Mouse (Mus musculus): ENCODE measurements around the gene Dab2ip.

The Dab2ip gene

DNA sequence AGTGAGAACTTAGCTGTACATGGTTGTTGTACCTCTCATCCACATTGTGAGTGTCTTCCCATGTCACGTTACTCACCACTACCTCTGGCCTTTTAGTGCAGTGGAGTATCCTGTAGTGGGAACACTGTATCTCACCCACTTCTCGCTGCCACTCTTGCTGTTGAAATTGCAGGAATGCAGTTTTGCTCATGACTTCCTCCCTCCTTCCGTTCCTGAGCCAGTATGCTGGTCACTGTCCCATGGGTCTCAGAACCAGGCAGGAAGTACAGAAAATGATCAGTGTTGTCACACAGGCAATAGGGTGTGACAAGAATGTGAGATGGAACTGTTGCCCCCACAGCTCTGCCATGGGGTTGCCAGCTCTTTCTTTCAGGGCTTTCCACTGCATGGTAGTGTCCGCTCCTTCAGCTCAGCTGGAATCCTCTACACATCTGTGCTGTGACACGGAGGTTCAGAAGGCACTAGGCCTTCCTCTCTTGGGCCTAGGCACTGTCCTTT lies 160.0 kb downstream of the Dab2ip start:
- DNase-seq (ENCODE audit: low spot score): no peak

DNA sequence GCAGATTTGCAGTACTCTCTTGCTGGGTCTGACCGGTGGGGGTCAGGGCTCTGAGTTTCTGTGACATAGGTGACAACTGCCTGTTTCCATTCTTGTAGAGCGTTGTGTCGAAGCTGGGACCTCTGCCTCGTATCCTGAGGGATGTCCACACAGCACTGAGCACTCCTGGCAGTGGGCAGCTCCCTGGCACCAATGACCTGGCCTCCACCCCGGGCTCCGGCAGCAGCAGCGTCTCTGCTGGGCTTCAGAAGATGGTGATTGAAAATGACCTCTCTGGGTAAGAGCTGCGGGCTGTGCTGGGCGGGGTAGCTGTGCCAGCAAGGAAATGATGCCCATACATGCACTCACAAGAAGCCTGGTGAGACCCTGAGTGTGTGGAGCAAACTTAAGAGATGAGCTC lies 160.6 kb downstream of the Dab2ip start:
- no peak for DNase-seq (ENCODE audit: low spot score)

DNA sequence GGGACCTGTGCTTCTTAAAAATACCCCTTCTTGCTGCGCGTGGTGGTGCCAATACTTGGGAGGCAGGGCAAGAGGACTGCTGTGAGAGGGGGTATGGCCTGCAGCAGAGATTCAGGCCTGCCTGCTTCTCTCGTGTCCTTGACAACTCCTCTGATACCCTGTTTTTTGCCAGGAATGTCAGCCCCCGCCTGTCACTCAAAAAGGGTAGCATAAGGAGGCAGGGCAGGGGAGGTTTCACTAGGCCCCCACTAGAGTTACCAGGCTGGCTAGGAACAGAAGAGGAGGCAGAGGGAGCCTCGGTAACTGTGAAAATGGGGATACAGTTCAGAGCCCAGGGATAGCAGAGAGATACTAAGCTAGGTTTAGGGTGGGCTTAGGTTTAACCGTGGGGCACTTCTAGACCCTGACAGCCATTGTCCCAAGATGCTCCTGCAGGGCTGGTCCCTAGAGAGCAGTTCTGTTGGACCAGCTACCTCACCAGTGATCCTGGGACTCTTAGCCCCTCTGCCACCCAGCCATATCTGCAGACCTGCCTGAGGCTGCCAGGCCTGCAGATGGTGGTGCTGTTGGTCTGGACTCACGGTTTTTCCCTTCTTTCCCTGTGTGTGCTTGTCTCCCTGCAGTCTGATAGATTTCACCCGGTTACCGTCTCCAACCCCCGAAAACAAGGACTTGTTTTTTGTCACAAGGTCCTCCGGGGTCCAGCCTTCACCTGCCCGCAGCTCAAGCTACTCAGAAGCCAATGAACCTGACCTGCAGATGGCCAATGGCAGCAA lies 161.4 kb downstream of the Dab2ip start:
- no peak for DNase-seq (ENCODE audit: low spot score)

DNA sequence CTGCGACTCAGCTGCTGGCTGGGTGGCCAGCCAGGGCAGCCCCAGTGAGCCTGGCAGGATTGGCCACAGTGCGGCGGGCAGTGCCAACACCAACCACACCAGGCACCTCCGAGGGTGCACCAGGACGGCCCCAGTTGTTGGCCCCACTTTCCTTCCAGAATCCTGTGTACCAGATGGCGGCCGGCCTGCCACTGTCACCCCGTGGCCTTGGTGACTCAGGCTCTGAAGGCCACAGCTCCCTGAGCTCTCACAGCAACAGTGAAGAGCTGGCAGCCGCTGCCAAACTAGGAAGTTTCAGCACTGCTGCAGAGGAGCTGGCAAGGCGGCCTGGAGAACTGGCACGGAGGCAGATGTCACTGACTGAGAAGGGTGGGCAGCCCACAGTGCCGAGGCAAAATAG lies 162.0 kb downstream of the Dab2ip start:
- peak; percentile 70 for DNase-seq (ENCODE audit: low spot score)

DNA sequence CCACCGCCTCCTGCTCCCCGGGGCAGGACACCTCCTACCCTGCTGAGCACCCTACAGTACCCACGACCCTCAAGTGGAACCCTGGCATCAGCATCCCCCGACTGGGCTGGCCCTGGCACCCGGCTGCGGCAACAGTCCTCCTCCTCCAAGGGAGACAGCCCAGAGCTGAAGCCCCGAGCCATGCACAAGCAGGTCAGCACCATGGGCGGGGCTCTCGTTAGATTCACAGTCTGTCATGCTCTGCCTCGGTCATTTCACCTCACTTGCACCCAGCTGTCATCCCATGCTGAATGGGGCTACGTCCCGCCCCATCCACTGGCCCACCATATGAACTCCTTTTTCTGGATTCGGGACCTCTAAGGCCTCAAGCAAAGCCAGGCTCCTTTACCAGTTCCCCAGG lies 162.5 kb downstream of the Dab2ip start:
- no peak for DNase-seq (ENCODE audit: low spot score)

DNA sequence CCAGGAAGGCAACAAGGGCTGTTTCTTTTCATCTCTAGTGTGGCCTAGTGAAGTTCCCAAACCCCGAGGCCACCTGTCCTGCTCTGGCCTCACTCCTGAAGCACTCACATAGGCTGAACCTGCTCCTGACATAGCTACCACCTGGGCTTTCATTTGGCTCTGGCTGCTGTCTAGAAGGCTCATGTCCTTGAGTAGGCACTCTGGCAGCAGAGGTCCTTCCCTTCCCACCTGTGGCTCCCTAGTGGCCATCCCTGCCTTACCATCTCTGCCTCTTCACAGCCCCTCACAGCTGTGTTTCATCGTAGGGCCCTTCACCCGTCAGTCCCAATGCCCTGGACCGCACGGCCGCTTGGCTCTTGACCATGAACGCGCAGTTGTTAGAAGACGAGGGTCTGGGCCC lies 162.9 kb downstream of the Dab2ip start:
- no peak for DNase-seq (ENCODE audit: low spot score)

DNA sequence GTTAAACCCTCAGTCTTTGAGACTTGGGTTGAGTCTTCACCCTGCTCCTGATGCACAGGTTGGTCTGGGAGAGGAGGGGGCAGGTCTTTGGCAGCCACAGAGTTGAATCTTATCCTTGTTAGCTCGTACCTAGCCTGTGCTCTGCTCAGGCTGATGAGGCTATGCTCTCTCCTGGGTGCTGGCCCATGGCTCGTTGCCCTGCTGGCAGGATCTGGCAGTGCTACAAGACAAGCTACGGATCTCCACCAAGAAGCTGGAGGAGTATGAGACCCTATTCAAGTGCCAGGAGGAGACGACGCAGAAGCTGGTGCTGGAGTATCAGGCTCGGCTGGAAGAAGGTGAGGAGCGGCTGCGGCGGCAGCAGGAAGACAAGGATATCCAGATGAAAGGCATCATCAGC lies 164.8 kb downstream of the Dab2ip start:
- DNase-seq (ENCODE audit: low spot score): no peak

DNA sequence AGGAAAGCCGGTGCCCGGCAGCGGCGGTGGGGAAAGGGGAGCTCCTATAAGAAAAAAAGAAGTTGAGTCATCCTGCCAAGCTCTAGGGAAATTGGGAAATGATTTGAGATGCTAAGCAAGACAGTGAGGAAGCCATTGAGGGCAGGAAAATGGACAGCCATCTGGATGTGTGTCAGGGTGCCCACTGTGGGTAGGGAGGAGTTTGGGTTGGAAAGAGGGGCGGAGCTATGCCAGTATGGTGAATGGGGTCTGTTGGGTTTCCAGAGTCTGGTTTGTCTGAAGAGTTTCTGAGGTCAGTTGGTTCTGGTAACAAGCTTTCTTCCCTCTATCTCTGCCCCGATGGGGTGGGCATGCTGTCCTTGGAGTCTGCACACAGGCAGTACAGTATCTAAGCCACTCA lies 165.2 kb downstream of the Dab2ip start:
- no peak for DNase-seq (ENCODE audit: low spot score)

DNA sequence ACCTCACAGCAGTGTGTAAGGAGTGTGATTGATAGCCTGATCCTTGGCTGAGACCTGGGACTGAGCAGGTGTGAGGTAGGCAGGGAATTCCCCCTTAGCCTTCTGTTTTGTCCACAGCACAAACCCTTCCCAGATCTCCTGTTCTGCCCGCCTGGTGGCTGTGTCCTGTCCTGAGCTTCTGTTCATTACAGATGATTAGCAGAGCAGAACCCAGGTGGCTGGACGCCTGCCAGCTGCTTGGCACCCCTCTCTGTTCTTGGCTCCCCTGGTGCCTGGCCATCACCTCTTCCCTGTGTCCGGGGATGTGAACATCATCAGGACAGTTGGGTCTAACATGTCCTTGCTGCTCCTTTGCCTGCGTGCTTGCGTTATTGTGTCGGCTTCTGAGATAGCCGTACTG lies 165.6 kb downstream of the Dab2ip start:
- peak; percentile 62 for DNase-seq (ENCODE audit: low spot score)

DNA sequence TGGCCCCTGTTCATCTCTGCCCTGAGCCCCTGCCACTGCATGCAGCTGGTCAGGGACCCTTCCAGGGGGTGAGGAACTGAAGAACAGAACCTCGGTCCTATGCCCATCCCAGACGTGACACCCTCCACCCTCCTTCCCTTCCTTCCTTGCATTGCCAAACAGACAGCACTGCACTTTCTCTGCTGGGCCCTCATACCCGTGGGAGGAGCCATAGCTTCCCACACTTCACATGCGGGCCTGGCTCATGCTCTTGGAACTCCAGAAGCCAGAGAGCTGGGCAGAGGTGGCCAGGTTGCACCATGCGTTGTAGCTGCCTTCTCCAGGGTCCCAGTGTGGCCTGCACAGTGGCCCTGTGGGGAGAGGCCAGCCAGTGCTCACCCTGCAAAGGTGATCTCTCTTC lies 170.6 kb downstream of the Dab2ip start:
- no peak for DNase-seq (ENCODE audit: low spot score)

DNA sequence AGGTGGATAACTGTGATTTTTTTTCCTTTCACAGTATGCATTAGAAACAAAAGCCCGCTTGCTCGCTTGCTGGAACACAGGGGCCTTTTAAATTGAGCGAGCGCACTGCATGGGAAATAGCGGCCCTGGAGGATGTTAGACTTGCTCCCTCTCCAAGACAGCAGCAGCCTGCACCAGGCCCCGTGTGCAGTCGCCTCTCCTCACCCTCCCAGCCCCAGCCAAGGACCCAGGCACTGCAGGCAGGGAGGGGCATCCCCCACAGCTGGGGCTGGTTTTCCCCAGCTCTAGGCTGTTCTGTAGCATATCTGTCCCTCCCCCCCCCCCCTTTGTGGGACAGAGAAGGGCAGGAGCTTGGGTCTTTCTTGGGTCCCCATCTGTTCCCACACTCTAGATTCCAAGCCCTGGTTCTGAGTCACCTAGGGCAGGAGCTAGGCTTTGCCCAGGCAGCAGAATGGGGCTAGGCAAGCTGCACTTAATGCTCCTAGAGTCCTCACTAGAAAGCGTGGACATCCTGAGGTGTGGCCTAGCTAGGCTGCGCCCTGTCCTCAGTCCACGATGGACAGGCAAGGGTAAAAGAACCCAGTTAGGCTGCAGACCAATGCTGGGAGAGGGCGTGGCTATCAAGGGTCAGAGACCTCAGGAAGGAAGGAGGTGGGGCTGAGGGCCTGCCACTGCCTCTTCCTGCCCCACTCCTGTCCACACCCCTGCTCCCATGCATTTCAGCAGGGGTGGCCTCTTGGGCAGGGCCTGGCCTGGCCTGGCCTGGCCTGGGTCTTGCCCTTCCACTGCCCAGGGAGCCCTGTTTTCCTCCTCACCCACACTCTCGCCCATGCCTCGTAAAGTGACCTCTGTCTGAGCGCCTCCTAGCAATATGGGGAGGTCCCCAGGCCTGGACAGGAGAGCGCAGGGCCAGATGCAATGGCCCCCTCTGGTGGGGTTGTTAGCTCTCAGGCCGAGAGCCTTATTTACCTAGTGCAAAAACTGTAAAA lies 171.3 kb downstream of the Dab2ip start:
- DNase-seq (ENCODE audit: low spot score): peak; percentile 64

DNA sequence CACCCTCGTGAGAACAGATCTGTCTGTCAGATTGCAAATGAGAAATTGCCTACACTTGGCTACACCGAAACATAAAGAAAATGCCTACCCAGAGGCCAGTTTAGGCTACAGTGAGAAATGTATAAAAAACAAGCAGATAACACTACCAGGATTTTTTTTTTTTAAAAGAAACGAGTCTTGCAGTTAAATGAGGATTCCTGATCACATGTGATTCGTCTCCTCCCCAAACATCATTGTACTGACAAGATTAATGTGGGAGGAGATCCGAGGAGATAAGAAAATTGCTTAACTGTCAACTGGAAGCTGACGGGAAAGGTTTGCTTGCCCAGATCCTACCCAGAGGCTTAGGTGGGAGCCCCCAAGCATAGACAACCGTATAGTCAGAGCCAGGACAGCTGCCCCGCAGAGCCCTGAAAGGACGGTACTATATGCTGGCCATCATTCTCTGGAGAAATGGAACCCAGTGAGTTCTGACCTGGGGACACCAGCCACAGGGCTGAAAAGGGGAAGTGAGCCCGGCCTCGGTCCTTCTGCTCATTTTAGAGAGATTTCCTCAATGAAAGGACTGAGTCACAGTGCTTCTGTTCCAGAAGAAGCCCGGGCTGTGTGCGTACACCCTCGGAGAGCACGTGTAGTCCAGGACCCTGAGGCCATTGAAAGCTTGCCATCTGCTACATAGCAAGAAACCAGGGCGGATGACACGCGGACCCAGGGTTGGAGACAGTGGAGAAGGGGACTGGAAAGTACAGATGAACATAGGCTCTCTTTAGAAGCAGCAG lies 173.8 kb downstream of the Dab2ip start:
- DNase-seq (ENCODE audit: low spot score): no peak

DNA sequence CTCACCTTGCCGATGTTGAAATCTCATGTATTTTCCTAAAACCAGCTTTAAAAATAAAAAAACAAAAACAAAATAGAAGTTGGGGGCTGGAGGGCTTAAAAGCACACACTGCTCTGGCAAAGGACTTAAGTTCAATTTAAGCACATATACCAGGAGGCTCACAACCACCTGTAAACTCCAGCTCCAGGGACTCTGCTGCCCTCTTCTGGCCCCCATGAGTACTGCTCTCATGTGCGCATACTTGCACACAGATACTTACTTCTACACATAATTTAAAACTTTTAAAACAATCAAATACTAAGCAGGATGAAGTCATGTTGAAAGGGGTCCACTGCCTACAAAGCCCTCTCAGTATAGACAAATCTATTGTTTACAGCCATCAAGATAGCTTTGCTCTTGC lies 176.9 kb downstream of the Dab2ip start:
- peak; percentile 61 for DNase-seq (ENCODE audit: low spot score)

DNA sequence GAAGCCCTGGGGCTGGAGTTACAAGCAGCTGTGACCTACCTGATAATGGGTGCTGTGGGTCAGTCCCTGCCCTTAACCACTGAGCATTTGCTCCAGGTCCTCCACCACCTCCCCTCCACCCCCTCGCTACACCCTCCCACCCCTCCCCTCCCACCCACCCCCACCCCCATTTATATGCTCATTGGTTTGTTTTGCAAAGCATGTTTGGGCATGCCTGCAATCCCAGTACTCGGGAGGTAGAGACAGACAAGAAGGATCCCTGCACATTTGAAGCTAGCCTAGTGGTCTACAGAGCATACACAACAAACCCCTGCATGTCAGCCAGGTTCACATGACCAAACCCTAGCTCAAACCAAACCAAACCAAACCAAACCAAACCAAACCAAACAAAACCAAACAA lies 178.0 kb downstream of the Dab2ip start:
- no peak for DNase-seq (ENCODE audit: low spot score)

DNA sequence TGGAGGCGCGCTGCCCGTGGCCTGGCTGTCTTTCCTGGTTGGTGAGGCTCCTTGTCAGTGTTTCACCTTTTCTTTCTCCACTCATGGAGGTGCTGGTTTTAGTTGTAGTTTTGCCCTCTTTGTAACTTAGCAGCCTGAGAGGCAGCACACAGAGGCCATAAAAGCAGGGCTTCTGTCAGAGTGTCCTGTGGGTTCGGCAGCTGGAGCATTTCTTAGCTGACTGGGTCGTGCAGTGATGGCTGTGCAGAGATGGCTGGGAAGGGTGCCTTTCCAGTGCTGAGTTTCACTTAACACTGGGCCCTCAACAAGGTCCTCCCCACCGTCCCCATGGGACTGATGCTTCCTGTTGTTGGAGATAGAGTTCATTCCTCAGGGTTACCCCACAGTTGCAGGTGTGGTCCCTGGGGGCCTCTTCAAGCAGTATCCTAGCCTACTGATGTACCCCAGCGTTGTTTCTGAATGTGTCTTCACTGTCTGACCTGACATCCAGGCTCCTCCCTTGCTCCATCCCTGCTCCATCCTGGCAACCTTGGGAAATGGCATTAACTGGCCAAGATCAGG lies 179.5 kb downstream of the Dab2ip start:
- DNase-seq (ENCODE audit: low spot score): no peak

DNA sequence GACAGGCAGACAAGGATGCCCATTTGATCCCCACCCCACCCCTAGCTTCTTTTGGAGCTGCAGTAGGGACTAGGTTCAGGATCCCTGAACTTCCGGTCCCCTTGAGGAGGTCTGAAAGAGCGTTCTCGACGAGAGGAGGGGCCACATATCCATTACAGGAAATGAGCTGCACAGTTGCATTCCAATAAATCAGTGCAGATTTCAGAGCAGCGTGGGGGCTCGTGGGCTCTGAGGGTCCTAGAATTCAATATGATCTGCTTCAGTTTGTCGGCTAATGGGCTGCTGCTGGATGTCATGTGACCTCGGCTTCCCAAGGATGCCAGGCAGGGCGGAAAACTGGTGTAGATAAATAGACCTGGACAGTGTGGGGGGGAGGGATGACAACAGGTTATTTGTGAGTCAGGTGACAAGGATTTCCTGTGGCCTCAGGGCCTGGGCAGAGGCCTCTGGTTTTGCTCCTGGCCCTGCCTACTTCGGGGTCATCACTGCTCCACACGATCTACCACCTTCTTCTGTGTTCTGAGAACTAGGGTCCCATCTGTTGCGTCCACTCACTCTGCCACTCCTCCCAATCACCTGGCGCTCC lies 181.7 kb downstream of the Dab2ip start:
- DNase-seq (ENCODE audit: low spot score): no peak

DNA sequence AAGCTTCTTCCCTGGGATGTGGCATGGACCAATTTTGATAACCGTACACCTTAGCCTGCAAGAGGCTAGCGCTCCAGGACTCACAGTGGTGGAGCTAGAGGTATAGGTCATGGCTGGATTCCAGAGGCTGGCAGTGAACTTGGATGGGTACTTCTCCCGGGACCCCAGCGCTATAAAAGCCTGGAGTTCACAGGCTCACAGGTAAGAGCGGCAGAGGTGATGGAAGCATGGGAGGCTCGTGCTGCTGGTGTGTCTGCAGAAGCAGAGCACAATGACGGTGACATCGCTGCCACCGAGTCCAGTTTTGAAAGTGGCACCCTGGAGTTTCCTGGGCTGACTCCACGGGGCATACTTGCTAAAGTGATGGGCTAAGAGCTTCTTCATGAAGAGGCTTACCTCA lies 187.8 kb downstream of the Dab2ip start:
- DNase-seq (ENCODE audit: low spot score): no peak

DNA sequence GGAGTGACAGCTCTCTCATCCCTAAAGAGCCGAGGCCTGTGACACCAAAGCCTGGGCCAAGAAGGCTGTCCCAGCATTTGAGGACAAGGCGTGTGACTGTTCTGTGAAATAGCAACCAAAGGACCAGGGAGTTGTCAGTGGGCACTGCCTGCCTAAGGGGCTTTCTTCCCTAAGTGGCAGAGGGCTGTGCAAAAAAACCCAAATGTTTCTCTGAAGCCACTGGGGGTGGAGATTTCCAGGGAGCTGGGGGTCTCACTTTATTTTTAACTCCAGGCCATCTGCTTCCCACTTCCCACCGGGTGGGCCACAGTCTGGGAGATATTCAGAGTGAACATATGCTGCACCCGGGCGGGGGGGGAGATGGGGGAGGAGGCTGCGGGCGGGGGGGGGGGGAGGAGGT lies 188.6 kb downstream of the Dab2ip start:
- DNase-seq (ENCODE audit: low spot score): no peak

DNA sequence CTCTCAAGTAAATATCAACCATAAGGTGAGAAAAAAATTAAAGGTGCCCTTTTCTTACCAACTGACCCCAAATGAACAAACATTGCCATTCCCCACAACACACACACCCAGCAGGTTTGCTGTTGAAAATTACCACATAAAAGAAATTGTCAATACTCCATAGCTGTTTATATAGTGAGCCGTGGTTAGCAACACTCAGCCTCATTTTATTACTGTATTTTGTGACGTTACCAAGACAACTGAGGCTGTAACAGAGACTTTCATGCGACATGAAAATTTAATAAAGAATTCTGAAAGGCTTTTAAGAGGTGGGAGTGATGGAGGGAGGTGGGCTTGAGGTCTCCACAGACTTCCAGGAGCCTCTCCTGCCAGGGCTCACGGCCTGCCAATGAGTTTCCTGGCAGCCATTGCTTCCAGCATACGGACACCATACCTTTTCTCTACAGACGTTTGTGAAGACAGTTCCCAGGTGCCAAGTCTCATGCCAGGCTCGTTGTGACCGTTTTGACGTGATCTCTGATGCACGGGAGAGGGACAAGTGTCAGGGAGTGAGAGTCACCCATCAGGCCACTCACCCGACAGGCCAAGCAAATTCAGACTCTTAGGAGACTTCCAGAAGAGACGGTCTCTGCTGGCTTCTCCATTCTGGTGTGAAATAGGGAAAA lies 189.4 kb downstream of the Dab2ip start:
- no peak for DNase-seq (ENCODE audit: low spot score)

DNA sequence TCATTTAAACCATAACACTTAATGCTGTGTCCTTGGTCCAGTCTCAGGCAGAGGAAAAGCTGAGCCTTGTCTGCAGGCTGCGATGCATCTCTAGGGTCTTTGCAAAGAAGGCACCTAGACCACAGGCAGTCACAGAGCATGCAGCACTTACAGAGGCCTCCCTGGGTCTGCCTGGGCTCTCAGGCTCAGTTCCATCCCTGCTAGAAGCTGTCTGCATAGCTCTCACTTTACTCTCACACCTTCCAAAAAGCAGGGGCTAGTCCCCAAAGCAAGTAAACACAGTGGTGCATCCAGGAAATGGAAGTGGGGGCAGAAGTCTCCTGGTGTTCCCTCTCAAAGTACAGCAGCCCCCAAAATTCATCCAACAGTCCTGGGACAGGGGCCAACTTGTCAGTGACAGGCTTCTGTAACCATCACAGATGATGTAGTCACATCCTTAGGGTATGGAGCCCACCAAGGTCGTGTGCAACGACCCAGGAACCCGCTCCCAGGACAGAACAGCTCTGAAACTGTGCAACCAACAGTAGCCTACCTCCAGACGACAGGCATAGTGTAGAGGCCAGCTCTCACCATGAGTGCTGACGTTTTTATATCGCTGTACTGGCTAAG lies 192.6 kb downstream of the Dab2ip start:
- DNase-seq (ENCODE audit: low spot score): no peak

All from testis, postnatal 10 days (tissue).